Mouse (Mus musculus): ENCODE measurements around the gene Zdhhc3.

DNA sequence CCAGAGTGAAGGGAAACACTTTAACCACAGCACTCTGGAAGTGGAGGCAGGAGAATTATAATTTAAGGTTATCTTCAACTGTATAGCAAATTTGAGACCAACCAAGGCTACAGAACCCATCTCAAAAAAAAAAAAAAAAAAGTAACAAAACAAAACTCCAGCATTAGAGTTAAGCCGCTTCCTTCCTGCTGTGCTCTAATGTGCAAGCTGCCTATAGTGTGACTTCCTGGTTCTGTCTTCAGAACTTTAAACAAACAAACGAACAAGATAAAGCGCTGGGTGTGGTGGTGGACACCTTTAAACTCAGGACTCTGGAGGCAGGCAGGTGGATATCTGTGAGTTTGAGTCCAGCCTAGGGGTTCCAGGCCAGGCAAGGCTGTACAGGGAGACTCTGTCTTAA, 39.0 kb upstream of the Zdhhc3 start:
- TF ChIP-seq CTCF (IDR thresholded peaks at IDR 0.05; ENCODE audit: low read depth) (no peak), EP300 (optimal IDR thresholded peaks at IDR 0.05) (no peak)

Data from stomach, postnatal 0 days (tissue).